Mouse (Mus musculus) liver, adult 2 months (tissue): ENCODE results near the gene Spen. TPM values are rescaled to one million over a fixed set of nuclear protein-coding genes. Genes with fewer than 3 reads are reported as not detected.

Experiments
- DNase-seq: peaks from one replicate; pipeline ENCODE4 v3.0.0-alpha.2; 2011; ENCODE audit warnings: low read depth, low spot score; ENCODE audit errors: extremely low read depth
- H3K27ac ChIP-seq: fragments of 200-500 bp; replicated peaks from 2 replicates; pipeline ENCODE4 v1.5.1; 2012; ENCODE audit warnings: low read depth, mild to moderate bottlenecking, control low read depth, inconsistent platforms, low read length; ENCODE audit not compliant: insufficient read depth
- H3K27me3 ChIP-seq: fragments of 200-500 bp; 2 replicates; pipeline ENCODE4 v1.6.1; 2012; ENCODE audit warnings: mild to moderate bottlenecking, moderate library complexity, low read length, inconsistent platforms; ENCODE audit not compliant: control insufficient read depth, insufficient read depth
- H3K36me3 ChIP-seq: fragments of 200-500 bp; 2 replicates; pipeline ENCODE4 v1.6.1; 2012; ENCODE audit warnings: low read length, inconsistent platforms; ENCODE audit not compliant: control insufficient read depth, insufficient read depth
- H3K4me1 ChIP-seq: fragments of 200-500 bp; 2 replicates; pipeline ENCODE4 v1.6.1; 2011; ENCODE audit warnings: low read length; ENCODE audit not compliant: control insufficient read depth, insufficient read depth
- H3K4me3 ChIP-seq: fragments of 200-500 bp; 2 replicates; pipeline ENCODE4 v1.5.1; 2011; ENCODE audit warnings: low read depth, mild to moderate bottlenecking, control low read depth, low read length, moderate library complexity; ENCODE audit not compliant: insufficient read depth
- H3K79me2 ChIP-seq: fragments of 200-500 bp; 2 replicates; pipeline ENCODE4 v1.6.1; 2012; ENCODE audit warnings: inconsistent platforms, mild to moderate bottlenecking, low read length, moderate library complexity; ENCODE audit not compliant: control insufficient read depth, insufficient read depth
- H3K9ac ChIP-seq: fragments of 200-500 bp; 2 replicates; pipeline ENCODE4 v1.6.1; 2012; ENCODE audit warnings: low read depth, mild to moderate bottlenecking, control low read depth, inconsistent platforms, low read length
- CTCF ChIP-seq: fragments of 200-500 bp; IDR thresholded peaks from 2 replicates; pipeline ENCODE4 v1.5.1; 2011; ENCODE audit warnings: low read depth, low read length, control low read depth
- POLR2A ChIP-seq: fragments of 200-500 bp; IDR thresholded peaks from 2 replicates; pipeline ENCODE4 v1.6.1; 2011; ENCODE audit warnings: low read length, control low read depth; ENCODE audit not compliant: insufficient read depth; ENCODE audit errors: extremely low read depth
- WGBS: fragments of 180-500 bp; shearing (Covaris S2); methylation state at CpG from one replicate; pipeline ENCODE4 v1.1.7; 2018; 5-methylcytosine and 5-hydroxymethylcytosine counted together
- polyA plus RNA-seq: library from polyadenylated mRNA; depleted of rRNA; stranded (reverse); fragments of >200 nt; gene quantifications from 2 replicates; pipeline ENCODE4 v1.2.3, GENCODE M21; 2012
- total RNA-seq: library from RNA; depleted of rRNA; stranded (reverse); fragments of >200 nt; gene quantifications from 2 replicates; pipeline ENCODE4 v1.2.3, GENCODE M21; 2014

Gene Spen
- total and polyA plus RNA-seq, 2 experiments: 7.5 to 8.1 TPM

GRCm38 (mm10) chr4:141544536-141544935 lies 6.1 kb upstream of the Spen start:
- Histone ChIP-seq H3K27ac (peak overlapping the region; percentile 99), H3K4me3 (no peak overlapping the region), H3K36me3 (no peaks in the 10 kb centered on the region), H3K4me1 (no peaks in the 10 kb centered on the region), H3K9ac (no peak overlapping the region), H3K27me3 (no peaks in the 10 kb centered on the region), H3K79me2 (no peaks in the 10 kb centered on the region; the same call in 1 of the 2 replicates)
- 23% methylated on average over 2 of the region's 2 CpGs for WGBS
- DNase-seq: peak; percentile 60
- TF ChIP-seq POLR2A (no peak), CTCF (no peak)

GRCm38 (mm10) chr4:141543593-141543992 lies 5.2 kb upstream of the Spen start:
- no peak for DNase-seq
- Histone ChIP-seq H3K27me3 (no peaks in the 10 kb centered on the region), H3K4me3 (no peak overlapping the region), H3K4me1 (no peaks in the 10 kb centered on the region), H3K9ac (no peak overlapping the region), H3K79me2 (no peaks in the 10 kb centered on the region; the same call in 1 of the 2 replicates), H3K27ac (no peak overlapping the region), H3K36me3 (no peaks in the 10 kb centered on the region)
- 96% methylated on average over 3 of the region's 3 CpGs for WGBS
- no peak for TF ChIP-seq CTCF
- TF ChIP-seq POLR2A: no peak

DNA sequence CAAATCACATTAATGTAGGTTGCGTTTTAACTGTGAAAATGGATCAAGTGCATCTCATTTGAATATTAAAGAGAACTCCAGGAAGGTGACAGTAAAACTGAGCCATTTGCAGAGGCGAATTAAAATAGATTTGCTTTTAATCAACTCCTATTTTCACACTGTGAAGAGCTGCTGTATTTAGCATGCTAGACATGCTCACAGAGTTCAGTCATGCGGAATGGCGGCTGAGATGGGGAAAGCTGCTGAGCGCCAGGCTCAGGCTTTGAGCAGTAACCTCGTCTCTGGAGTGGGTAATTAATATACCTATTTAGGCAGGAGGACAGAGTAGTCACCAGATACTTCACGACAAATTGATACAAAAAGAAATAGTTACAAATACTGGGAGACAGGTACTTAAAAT lies 3.5 kb upstream of the Spen start:
- TF ChIP-seq CTCF: no peak
- no peak for TF ChIP-seq POLR2A
- H3K27me3 ChIP-seq: no peaks in the 10 kb centered on the region
- DNase-seq: no peak
- H3K9ac ChIP-seq: no peak overlapping the region
- no peak overlapping the region for H3K4me3 ChIP-seq
- 92% methylated on average over 7 of the region's 7 CpGs for WGBS
- no peaks in the 10 kb centered on the region for H3K36me3 ChIP-seq
- no peak overlapping the region for H3K27ac ChIP-seq
- no peaks in the 10 kb centered on the region for H3K4me1 ChIP-seq
- H3K79me2 ChIP-seq: peaks cover 8% of the 10 kb centered on the region; the same call in 1 of the 2 replicates

DNA sequence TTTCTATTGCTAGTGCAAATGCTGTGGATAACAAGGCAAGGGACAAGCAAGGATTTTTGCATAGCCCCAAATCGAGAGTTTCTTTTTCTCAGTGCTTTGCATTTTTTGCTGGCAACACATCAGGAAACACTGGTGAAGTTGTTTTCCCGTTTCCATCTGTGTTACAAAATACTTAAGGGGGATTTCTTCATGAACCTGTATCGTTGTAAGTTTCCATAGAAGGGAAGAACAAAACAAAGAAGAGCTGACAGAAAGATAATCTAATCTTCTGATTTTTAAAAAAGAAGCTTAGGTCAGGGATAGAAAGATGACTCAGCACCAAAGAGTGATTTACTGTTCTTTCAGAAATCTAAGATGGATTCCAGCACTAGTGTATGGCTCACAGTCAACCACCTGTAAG lies 2.4 kb upstream of the Spen start:
- no peak overlapping the region for H3K4me3 ChIP-seq
- no peak overlapping the region for H3K27ac ChIP-seq
- 51% methylated on average over 3 of the region's 3 CpGs for WGBS
- no peaks in the 10 kb centered on the region for H3K27me3 ChIP-seq
- DNase-seq: no peak
- H3K36me3 ChIP-seq: no peaks in the 10 kb centered on the region
- no peak for TF ChIP-seq CTCF
- no peak for TF ChIP-seq POLR2A
- no peak overlapping the region for H3K9ac ChIP-seq
- H3K79me2 ChIP-seq: peaks cover 10% of the 10 kb centered on the region; the same call in 1 of the 2 replicates
- no peaks in the 10 kb centered on the region for H3K4me1 ChIP-seq

DNA sequence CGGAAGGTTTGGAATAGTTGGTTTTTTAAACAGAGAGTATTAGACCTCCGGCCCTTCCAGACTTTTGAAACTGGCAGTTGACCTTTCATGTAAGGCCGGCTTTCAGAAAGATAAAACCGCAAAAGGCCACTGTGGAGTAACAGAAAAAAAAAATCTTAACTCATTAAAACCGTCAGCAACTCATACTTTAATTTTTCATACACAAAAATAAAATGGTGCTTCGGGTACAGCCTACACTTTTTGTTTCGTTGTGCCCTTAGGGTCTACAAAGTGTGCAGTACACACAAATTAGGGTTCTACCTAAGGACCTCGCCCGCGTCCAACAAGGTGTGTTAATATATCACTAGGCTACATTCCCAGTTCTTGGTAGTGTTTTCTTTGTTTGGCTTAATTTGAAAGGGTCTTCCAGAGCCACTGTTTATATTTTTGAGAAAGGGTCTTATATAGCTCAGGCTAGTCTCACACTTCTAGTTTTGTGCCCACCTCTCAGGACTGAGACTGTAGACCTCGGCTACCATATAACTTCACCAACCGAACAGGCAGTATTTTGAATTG lies 893 bp upstream of the Spen start:
- DNase-seq: no peak
- no peaks in the 10 kb centered on the region for H3K36me3 ChIP-seq
- WGBS: 23% methylated on average over 12 of the region's 12 CpGs
- peak overlapping the region; percentile 68 for H3K27ac ChIP-seq
- TF ChIP-seq POLR2A: no peak
- no peak for TF ChIP-seq CTCF
- H3K79me2 ChIP-seq: peaks cover 13% of the 10 kb centered on the region; the same call in 1 of the 2 replicates
- peak overlapping the region; percentile 43; the same call in 1 of the 2 replicates for H3K9ac ChIP-seq
- peak overlapping the region; percentile 40; the same call in 1 of the 2 replicates for H3K4me3 ChIP-seq
- H3K4me1 ChIP-seq: peaks cover 5% of the 10 kb centered on the region; the same call in 1 of the 2 replicates
- H3K27me3 ChIP-seq: no peaks in the 10 kb centered on the region

DNA sequence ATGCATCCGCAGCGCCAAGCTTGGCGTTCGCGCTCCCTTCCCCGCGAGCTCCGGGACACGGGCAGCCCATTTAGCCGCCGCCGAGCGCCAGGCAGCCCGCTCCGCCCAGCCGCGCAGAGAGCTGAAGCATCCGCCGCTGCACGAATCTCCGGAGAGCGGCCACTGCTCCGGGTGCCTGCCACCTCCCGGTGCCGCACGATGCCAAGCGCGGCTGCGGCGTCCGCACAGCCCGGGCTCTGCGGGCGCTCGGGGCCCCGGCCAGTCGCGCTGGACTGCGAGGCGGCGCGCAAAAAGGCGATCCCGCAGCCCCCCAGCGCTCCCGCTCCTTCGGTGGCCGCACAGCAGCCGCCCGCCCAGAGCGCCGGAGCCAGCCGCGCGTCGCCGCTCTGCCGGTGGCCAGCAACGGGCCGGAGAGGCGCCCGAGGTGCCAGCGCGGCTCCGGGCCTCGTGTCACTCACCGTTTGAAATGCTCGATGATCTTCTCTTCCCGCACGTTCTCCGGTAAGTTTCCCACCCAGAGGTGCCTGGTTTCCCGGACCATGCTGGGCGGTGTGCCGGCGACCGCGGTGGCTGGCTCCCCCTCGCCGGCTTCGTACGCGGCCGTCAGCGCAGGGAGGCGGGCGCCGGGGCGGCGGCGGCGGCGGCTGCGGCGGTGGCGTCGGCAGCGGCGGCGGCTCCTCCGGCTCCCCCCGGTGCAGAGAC lies 540 bp downstream of the Spen start:
- Histone ChIP-seq H3K27ac (peak overlapping the region; percentile 80), H3K79me2 (peaks cover 27% of the 10 kb centered on the region; the same call in 1 of the 2 replicates), H3K9ac (peak overlapping the region; percentile 93), H3K36me3 (no peaks in the 10 kb centered on the region), H3K4me1 (peaks cover 5% of the 10 kb centered on the region; the same call in 1 of the 2 replicates), H3K4me3 (peak overlapping the region; percentile 78), H3K27me3 (no peaks in the 10 kb centered on the region)
- DNase-seq: no peak
- TF ChIP-seq POLR2A (no peak), CTCF (no peak)
- under 1% methylated on average over 101 of the region's 101 CpGs for WGBS
